Mouse (Mus musculus) adrenal gland, postnatal 4 days (tissue): ENCODE data around the gene Gpatch8. TPM values are rescaled to one million over a fixed set of nuclear protein-coding genes. Genes with fewer than 3 reads are reported as not detected.

ENCODE experiments used
- DNase-seq, 2 experiments: peaks; one replicate each; pipeline ENCODE4 v3.0.0; 2021 to 2022; ENCODE audit warnings: low spot score in 2 of 2, mixed read lengths in 2 of 2
- total RNA-seq, 2 experiments: library from RNA; stranded (reverse); gene quantifications; 2 replicates each; pipeline ENCODE4 v1.2.3; 2021

Gpatch8 gene
- total RNA-seq, 2 experiments from 2014 or later = 41.5 to 45.8 TPM

DNA sequence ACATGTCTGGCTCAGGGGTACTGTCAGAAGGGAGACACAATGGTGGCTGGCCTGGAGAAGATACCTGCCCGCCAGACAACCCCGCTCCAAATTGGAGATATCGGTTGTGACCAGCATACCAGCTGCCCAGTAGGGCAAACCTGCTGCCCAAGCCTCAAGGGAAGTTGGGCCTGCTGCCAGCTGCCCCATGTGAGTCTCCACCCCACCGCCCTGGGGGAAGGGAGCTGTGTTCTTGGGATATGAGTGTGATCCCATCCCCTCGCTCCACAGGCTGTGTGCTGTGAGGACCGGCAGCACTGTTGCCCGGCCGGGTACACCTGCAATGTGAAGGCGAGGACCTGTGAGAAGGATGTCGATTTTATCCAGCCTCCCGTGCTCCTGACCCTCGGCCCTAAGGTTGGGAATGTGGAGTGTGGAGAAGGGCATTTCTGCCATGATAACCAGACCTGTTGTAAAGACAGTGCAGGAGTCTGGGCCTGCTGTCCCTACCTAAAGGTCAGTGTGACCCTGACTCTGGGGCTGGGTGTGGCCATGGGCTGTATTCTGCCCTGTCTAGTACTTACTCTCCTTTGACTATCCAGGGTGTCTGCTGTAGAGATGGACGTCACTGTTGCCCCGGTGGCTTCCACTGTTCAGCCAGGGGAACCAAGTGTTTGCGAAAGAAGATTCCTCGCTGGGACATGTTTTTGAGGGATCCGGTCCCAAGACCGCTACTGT is 120.3 kb downstream of the Gpatch8 start:
- no peak for DNase-seq

DNA sequence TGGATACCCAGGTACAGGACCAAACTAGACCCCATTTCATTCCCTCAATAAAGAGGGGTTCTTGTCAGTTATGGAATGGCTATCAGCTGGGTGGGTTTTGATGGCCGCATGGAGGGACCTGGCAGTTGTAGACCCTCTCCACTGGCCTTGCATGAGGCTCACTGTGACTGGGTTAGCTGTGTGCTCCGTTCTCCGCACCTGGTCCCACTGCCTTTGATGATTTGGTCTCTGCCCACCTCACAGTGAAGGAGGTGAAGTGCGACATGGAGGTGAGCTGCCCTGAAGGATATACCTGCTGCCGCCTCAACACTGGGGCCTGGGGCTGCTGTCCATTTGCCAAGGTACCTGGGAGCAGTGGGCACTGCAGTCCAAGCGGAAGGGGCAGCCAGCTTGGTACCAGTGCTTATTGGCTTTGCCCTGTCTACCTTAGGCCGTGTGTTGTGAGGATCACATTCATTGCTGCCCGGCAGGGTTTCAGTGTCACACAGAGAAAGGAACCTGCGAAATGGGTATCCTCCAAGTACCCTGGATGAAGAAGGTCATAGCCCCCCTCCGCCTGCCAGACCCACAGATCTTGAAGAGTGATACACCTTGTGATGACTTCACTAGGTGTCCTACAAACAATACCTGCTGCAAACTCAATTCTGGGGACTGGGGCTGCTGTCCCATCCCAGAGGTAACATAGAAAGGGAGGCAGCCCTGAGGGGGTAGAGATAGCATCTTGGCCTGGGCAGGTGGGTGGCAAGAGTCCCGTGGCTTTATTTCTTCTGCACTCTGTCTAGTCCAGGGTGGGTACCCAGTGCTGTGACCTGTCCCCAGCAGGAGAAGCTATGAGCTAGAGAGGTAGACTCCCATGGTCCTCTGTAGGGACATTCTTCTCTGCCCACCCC is 121.1 kb downstream of the Gpatch8 start:
- no peak for DNase-seq

DNA sequence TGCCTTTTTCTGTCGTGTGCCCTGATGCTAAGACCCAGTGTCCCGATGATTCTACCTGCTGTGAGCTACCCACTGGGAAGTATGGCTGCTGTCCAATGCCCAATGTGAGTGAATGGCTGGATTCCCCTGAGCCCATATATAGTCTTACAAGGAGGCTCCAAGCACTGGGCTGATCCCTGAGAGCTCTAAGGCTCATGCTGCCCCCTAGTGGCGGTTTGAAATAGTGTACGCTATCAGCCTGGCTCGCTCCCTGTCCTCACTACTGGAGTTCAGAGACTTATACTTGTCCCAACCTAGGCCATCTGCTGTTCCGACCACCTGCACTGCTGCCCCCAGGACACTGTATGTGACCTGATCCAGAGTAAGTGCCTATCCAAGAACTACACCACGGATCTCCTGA is 121.8 kb downstream of the Gpatch8 start:
- peak; percentile 74 for DNase-seq

DNA sequence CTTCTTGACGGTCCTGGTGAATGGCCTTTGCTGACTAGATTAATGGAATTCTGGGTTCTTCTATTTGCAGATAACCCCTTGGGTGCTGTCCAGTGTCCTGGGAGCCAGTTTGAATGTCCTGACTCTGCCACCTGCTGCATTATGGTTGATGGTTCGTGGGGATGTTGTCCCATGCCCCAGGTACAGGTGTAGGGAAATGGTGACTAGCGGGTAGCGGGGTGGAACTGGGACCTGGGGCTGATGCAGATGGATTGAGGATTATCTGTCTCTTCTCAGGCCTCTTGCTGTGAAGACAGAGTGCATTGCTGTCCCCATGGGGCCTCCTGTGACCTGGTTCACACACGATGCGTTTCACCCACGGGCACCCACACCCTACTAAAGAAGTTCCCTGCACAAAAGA is 122.3 kb downstream of the Gpatch8 start:
- DNase-seq = no peak

DNA sequence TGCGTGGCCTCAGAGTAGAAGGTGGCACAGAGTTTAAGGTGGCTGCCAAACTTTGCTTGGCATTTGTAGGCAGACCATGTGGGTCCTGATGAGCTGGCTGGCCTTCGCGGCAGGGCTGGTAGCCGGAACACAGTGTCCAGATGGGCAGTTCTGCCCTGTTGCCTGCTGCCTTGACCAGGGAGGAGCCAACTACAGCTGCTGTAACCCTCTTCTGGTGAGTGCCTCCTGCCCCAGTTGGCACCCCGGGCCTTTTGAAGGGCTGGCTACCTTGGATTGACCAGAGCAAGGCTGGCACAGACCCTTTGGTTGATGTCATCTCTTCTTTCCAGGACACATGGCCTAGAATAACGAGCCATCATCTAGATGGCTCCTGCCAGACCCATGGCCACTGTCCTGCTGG is 123.3 kb downstream of the Gpatch8 start:
- DNase-seq = no peak

DNA sequence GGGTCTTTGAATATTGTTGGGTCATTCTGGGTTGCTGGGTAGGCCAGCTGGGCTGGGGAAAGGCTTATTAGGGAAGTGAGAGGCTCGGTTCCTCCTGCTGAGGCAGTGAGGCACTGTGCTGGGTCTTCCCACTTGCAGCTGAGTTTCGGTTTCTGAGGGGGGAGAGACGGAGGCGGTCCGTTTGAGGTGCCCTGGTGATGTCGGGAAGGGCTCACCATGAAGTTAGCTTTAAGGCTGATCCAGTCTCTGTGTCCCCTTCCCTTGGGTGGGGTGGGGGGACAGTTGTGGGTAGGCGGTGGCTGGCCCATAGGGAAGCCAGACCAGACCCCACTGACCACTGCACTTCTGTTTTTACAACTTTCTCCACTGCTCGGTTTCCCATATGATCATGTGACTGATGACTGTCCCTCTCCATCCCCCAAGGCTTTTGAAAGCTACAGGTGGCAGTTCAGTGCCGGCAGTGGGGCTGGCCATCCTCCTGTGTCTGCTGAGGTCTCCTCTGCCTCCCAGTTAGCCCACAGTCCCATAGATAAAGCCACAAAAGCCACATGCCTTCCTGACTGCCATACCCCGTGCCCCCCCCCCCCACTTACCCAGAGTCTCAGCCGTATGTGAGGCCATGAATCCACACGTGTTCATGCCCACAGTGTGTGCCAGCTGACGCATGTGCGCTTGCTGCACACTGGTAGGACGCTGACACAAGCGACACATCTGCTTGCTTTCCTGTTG is 123.9 kb downstream of the Gpatch8 start:
- DNase-seq = no peak

DNA sequence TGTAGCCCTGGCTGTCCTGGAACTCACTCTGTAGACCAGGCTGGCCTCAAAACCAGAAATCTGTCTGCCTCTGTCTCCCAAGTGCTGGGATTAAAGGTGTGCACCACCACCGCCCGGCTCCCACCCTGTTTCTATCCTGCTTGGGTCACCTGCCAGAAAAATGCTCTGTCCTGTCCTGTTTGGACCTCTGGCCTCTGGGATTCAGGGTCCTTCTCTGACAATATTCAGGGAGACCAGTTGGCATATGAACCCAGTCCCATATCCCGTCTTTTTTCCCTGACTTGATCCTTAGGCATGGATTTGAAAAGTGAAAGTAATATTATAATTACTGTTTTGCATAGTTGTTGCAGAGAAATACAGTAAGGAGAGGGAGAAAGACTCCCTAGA is 124.5 kb downstream of the Gpatch8 start:
- no peak for DNase-seq

DNA sequence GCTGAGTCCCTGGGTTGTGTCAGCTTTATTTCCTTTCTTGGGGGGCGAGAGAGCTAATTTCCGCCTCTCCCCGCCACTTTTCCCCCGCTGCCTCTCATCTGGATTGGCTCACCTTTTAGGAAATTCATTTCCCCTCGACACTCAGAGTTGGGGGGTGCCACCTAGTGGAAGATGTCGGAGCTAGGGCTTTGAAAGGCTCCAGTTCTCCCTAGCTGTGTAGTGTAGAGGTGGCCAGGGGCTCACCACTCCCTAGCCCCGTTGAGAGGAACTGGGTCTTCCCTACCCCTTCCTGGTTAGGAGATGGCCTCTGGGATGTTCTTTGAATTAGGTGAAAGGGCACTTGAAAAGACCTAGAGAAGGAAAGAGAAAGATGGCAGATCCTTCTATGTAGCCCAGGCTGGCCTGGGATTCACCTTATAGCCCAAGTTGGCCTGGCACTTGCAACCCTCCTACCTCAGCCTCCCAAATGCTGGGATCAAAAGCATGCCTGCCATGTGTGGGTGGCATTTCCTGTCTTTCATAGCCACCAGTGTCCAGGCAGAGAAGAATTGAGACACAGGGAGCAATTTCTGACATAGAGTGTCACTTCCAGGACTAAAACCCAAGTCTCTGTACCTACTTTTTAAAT is 125.1 kb downstream of the Gpatch8 start:
- peak in 1 of 2 experiments; percentile 70 for DNase-seq

DNA sequence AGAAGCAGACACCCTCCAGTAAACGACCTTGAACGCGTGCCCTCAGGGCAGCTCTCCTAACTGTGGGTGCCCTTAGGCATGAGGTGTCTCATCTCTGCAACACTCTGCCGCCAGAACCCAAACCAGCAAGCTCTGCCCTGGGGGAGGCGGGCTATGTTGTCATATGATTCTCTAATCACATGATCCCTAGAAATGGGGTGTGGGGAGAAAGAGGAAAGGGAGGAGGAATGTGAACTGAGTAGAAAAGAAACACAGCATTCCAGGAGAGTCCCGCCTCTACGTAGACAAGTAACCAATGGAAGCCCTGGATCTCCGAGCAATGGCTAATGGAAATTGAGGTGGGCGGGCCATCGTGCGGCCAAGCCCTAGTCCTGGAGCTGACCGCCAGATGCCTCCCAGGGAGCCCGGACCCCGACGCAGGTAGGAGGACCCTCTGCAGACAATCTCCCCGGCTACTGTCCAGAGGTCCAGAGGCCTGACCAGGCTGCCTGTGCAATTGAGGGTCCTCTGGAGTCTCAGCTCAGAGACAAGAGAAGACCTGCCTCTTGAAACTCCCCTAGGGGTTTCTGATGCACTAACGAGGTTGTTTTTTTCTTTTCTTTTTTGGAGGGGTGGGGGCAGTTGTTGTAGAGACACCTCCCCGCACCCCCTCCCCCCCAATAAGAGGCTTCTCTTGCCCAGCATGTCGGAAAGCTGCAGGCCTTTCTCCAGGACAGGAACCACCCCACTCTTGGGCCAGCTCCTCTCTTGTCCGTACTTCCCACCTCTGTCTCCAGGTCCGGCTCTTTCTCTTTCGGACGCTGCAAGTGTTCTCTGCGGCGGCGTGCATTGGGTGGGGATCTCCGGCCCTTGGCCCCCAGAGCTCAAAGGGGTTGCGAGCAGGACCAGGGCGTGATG is 125.8 kb downstream of the Gpatch8 start, which contains the start of gene Grn:
Gene Grn (plus strand): TSS at position 195 of the 897 bp plus-strand sequence.
- peak in 1 of 2 experiments; percentile 76 for DNase-seq

DNA sequence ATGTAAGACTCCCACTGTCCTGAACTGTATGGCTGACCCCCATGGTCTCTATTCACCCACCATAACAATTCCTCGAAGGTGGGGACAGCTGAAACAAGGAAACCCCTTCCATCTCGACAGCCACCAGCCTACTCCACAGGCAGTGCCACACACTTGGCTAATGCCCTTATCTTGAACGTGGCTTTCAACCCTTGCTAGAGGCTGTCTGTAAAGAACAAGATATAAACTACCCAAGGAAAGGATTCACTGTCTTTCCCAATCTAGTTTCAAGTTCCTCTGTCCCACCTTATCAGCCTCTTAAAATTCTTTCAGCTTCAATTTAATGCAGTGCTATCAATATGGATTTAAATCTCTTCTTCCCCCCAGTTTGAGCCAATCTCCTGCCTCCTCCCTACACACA is 126.6 kb downstream of the Gpatch8 start:
- DNase-seq = no peak

DNA sequence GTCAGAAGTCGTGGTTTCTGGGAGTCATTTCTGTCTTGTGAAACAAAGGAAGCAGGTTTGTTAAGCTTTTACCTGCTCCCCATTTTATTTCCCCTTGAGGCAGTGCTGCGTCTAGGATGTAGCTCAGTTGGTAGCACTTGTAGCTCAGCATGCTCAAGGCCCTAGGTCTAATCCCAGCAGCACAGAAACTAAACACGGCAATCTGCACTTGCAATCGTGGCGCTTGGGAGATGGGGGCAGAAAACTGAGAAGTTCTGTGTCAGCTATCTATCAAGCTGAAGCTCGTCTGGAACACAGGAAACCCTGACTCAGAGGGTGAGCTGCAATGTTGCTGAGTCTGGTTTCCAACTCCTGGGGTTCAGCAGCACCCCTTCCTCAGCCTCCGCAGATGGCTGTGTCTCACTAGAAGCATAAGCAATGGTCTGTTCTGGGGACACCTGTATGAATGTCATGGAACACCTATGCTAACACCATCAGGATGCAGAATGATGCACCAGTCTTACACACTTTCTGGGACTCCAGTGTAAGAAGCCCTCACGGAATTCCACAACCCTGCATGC is 127.1 kb downstream of the Gpatch8 start:
- no peak for DNase-seq

Other genes starting within 250 kb of the Gpatch8 start
- gene Ubtf, start 236.7 kb downstream of the Gpatch8 start, total RNA-seq = 100 to 1,000 TPM; 136 to 152 TPM
- gene Slc4a1, start 190.2 kb downstream of the Gpatch8 start, total RNA-seq = 100 to 1,000 TPM in 1 of 2 experiments, 10 to 100 TPM in 1; 75.5 to 140 TPM
- gene Rundc3a, start 163.0 kb downstream of the Gpatch8 start, total RNA-seq = 10 to 100 TPM; 59.3 to 61.2 TPM
- gene Slc25a39, start 148.4 kb downstream of the Gpatch8 start, total RNA-seq = 100 to 1,000 TPM; 254 to 261 TPM
- gene Grn, start 126.1 kb downstream of the Gpatch8 start, total RNA-seq = 100 to 1,000 TPM; 170 to 175 TPM
- gene Fam171a2, start 108.7 kb downstream of the Gpatch8 start, total RNA-seq = 10 to 100 TPM; 22.5 to 22.9 TPM
- 1 to 10 TPM; 6.1 to 8.4 TPM for gene Itga2b, start 86.3 kb downstream of the Gpatch8 start, total RNA-seq
- 1 to 10 TPM; 1.4 to 1.9 TPM for gene Gm11627, start 23.1 kb upstream of the Gpatch8 start, total RNA-seq
- gene Fzd2, start 48.0 kb upstream of the Gpatch8 start, total RNA-seq = 10 to 100 TPM; 11.9 to 16.3 TPM
- gene Meioc, start 107.3 kb upstream of the Gpatch8 start, total RNA-seq = under 1 TPM in 1 of 2 experiments, not detected in 1; 0.11 TPM
- 10 to 100 TPM; 24.2 to 31.2 TPM for gene Ccdc43, start 141.4 kb upstream of the Gpatch8 start, total RNA-seq
- gene Adam11, start 205.0 kb upstream of the Gpatch8 start, total RNA-seq = 10 to 100 TPM; 17.4 to 17.6 TPM